In genomic region chr17:75503031-75503430, GRCm38 (mm10) we compare ENCODE assay signal across 17 mouse cellular contexts.
"Had no signal": no experiment of that assay in that cellular context is flagged by ENCODE, and none has a peak within 500 bp of the region (broad histone marks: within the 10 kb centered on the region; RNA-seq: fewer than 3 reads in every experiment).

No protein-coding gene starts in this region.

- H3K9ac ChIP-seq: lung, embryonic 15.5 days; midbrain, embryonic 13.5 days; midbrain, embryonic 15.5 days; neural tube, embryonic 12.5 days; stomach, embryonic 15.5 days had no signal

- H3K27me3 ChIP-seq: lung, embryonic 15.5 days; midbrain, embryonic 13.5 days; midbrain, embryonic 15.5 days; neural tube, embryonic 12.5 days; stomach, embryonic 15.5 days had no signal

- H3K4me3 ChIP-seq: lung, embryonic 15.5 days; megakaryocyte, embryonic 14.5 days; midbrain, embryonic 13.5 days; midbrain, embryonic 15.5 days; neural tube, embryonic 12.5 days; stomach, embryonic 15.5 days had no signal

- H3K4me2 ChIP-seq: lung, embryonic 15.5 days; midbrain, embryonic 11.5 days; midbrain, embryonic 13.5 days; midbrain, embryonic 15.5 days; neural tube, embryonic 12.5 days; stomach, embryonic 15.5 days had no signal

- H3K36me3 ChIP-seq: lung, embryonic 15.5 days; midbrain, embryonic 13.5 days; midbrain, embryonic 15.5 days; neural tube, embryonic 12.5 days; stomach, embryonic 15.5 days had no signal

- H3K27ac ChIP-seq: lung, embryonic 15.5 days; macrophage; midbrain, embryonic 13.5 days; midbrain, embryonic 15.5 days; neural tube, embryonic 12.5 days; stomach, embryonic 15.5 days; stomach, postnatal 0 days had no signal

- ATAC-seq: lung, postnatal 0 days; midbrain, embryonic 13.5 days; midbrain, embryonic 15.5 days had no signal

- DNase-seq: lung, adult 2 months; lung, postnatal 14 days; lung, postnatal 36 days; right cerebral cortex, postnatal 14 days; thymus, adult 2 months; thymus, postnatal 25 days; thymus, postnatal 4 days had no signal

- H3K4me1 ChIP-seq: lung, embryonic 15.5 days; megakaryocyte, embryonic 14.5 days; midbrain, embryonic 13.5 days; midbrain, embryonic 15.5 days; neural tube, embryonic 12.5 days; stomach, embryonic 15.5 days had no signal

- H3K9me3 ChIP-seq: lung, embryonic 15.5 days; megakaryocyte, embryonic 14.5 days; midbrain, embryonic 13.5 days; midbrain, embryonic 15.5 days; neural tube, embryonic 12.5 days; stomach, embryonic 15.5 days had no signal
